In genomic region chr11:96553091-96553490, GRCm38 (mm10) we compare ENCODE assay signal across 8 mouse cellular contexts.
DNase-seq lines count a peak whose midpoint lies in the region; ATAC-seq and TF ChIP-seq lines count a peak whose summit lies in the region.

No protein-coding gene starts in this region.

- peak; percentile 2 for DNase-seq in cerebellum, adult 11 months
- DNase-seq in embryo, embryonic 10.5 days (ENCODE audit: low spot score), result peak; percentile 86
- peak; percentile 71 for DNase-seq in hindbrain, embryonic 11.5 days (ENCODE audit: low spot score)
- peak; percentile 18 for DNase-seq in layer of hippocampus, adult 9-10 months (ENCODE audit: low spot score)
- DNase-seq in thymus, postnatal 25 days, result peak; percentile 42

- H3K27ac ChIP-seq in hindbrain, embryonic 11.5 days (ENCODE audit: low read depth, low read length), result no peak overlapping the region
- H3K27ac ChIP-seq in midbrain, embryonic 15.5 days, result no peak overlapping the region

- 20% methylated on average over 15 of the region's 15 CpGs for WGBS in hindbrain, embryonic 11.5 days
- WGBS in midbrain, embryonic 15.5 days, result 18% methylated on average over 15 of the region's 15 CpGs

- H3K36me3 ChIP-seq in E14TG2a.4 (ENCODE audit: insufficient read depth, low read length), result no peaks in the 10 kb centered on the region
- no peaks in the 10 kb centered on the region for H3K36me3 ChIP-seq in hindbrain, embryonic 11.5 days (ENCODE audit: control insufficient read depth, insufficient read depth, low read length)
- no peaks in the 10 kb centered on the region for H3K36me3 ChIP-seq in midbrain, embryonic 15.5 days (replicated peaks)

- H3K9ac ChIP-seq in hindbrain, embryonic 11.5 days (ENCODE audit: low read depth, low read length), result no peak overlapping the region
- H3K9ac ChIP-seq in midbrain, embryonic 15.5 days, result peak overlapping the region; percentile 32; the same call in 1 of the 2 replicates

- no peak for ATAC-seq in cerebellum, adult (ENCODE audit: insufficient number of reproducible peaks, low FRiP score, low TSS enrichment)
- no peak for ATAC-seq in hindbrain, embryonic 11.5 days (ENCODE audit: low FRiP score)
- ATAC-seq in midbrain, embryonic 15.5 days (replicated peaks), result no peak

- peak; percentile 75 for TF ChIP-seq CTCF in E14TG2a.4 (conservative IDR thresholded peaks at IDR 0.05; ENCODE audit: low read length)

- H3K4me2 ChIP-seq in hindbrain, embryonic 11.5 days (replicated peaks; ENCODE audit: low read depth, low read length), result no peak overlapping the region
- peak overlapping the region; percentile 35; the same call in 1 of the 2 replicates for H3K4me2 ChIP-seq in midbrain, embryonic 15.5 days

- H3K9me3 ChIP-seq in E14TG2a.4 (ENCODE audit: low read length), result no peaks in the 10 kb centered on the region
- H3K9me3 ChIP-seq in hindbrain, embryonic 11.5 days (ENCODE audit: control insufficient read depth, low read length), result no peaks in the 10 kb centered on the region
- no peaks in the 10 kb centered on the region for H3K9me3 ChIP-seq in midbrain, embryonic 15.5 days

- no peak overlapping the region for H3K4me3 ChIP-seq in E14TG2a.4 (replicated peaks; ENCODE audit: low read length)
- no peak overlapping the region for H3K4me3 ChIP-seq in hindbrain, embryonic 11.5 days (ENCODE audit: low read depth, low read length)
- peak overlapping the region; percentile 15; the same call in 1 of the 2 replicates for H3K4me3 ChIP-seq in midbrain, embryonic 15.5 days

- H3K4me1 ChIP-seq in E14TG2a.4 (replicated peaks; ENCODE audit: low read depth, low read length), result no peaks in the 10 kb centered on the region
- no peaks in the 10 kb centered on the region for H3K4me1 ChIP-seq in hindbrain, embryonic 11.5 days (replicated peaks; ENCODE audit: control insufficient read depth, insufficient read depth, low read length)
- no peaks in the 10 kb centered on the region for H3K4me1 ChIP-seq in midbrain, embryonic 15.5 days

- peaks cover 3% of the 10 kb centered on the region; the same call in 1 of the 2 replicates for H3K27me3 ChIP-seq in E14TG2a.4 (ENCODE audit: insufficient read depth, low read length)
- peaks cover 2% of the 10 kb centered on the region; the same call in 1 of the 2 replicates for H3K27me3 ChIP-seq in hindbrain, embryonic 11.5 days (ENCODE audit: control insufficient read depth, insufficient read depth, low read length)
- H3K27me3 ChIP-seq in midbrain, embryonic 15.5 days (replicated peaks), result peaks cover 15% of the 10 kb centered on the region; the same call in 1 of the 2 replicates

Comparison
In these comparisons a context has a peak if more than half of its experiments do, and no peak if none do; other contexts are left out.
1. DNase-seq: peak in every context shown above with its lines; median percentile 86 in embryo, embryonic 10.5 days; 71 in hindbrain, embryonic 11.5 days; 42 in thymus, postnatal 25 days; 18 in layer of hippocampus, adult 9-10 months; 2 in cerebellum, adult 11 months.